Mouse (Mus musculus) stomach, embryonic 16.5 days (tissue): Measurements from ENCODE around the gene Fbxl7. TPM values are rescaled to one million over a fixed set of nuclear protein-coding genes. Genes with fewer than 3 reads are reported as not detected.

Source experiments
- ATAC-seq: fragments of 200-750 bp; cut with Nextera tagmentation; 2 replicates; pipeline ENCODE4 v1.8.0; 2017; ENCODE audit warnings: moderate number of reproducible peaks, moderate TSS enrichment; ENCODE audit not compliant: insufficient read depth, low FRiP score
- H3K27ac ChIP-seq: fragments of 300-500 bp; sonication (generic); 2 replicates; pipeline ENCODE4 v1.5.1; 2014; ENCODE audit warnings: low read length
- H3K27me3 ChIP-seq: fragments of 300-500 bp; sonication (generic); 2 replicates; pipeline ENCODE4 v1.6.1; 2014; ENCODE audit warnings: low read length, control low read depth, mixed read lengths; ENCODE audit not compliant: control insufficient read depth, insufficient read depth
- H3K36me3 ChIP-seq: fragments of 300-500 bp; sonication (generic); 2 replicates; pipeline ENCODE4 v1.6.1; 2014; ENCODE audit warnings: low read length; ENCODE audit not compliant: control insufficient read depth, insufficient read depth
- H3K4me1 ChIP-seq: fragments of 300-500 bp; sonication (generic); 2 replicates; pipeline ENCODE4 v1.6.1; 2014; ENCODE audit warnings: low read length, control low read depth, mixed read lengths; ENCODE audit not compliant: control insufficient read depth, insufficient read depth
- H3K4me2 ChIP-seq: fragments of 300-500 bp; sonication (generic); 2 replicates; pipeline ENCODE4 v1.6.1; 2014; ENCODE audit warnings: low read depth, low read length, mixed read lengths
- H3K4me3 ChIP-seq: fragments of 300-500 bp; sonication (generic); replicated peaks from 2 replicates; pipeline ENCODE4 v1.5.1; 2014; ENCODE audit warnings: mild to moderate bottlenecking, low read length
- H3K9ac ChIP-seq: fragments of 300-500 bp; sonication (generic); 2 replicates; pipeline ENCODE4 v1.6.1; 2014; ENCODE audit warnings: low read length
- H3K9me3 ChIP-seq: fragments of 300-500 bp; sonication (generic); replicated peaks from 2 replicates; pipeline ENCODE4 v1.6.1; 2016; ENCODE audit warnings: low read length, control low read depth; ENCODE audit not compliant: control insufficient read depth
- WGBS: fragments of 180-500 bp; shearing (Covaris S2); extraction: QIAGEN DNeasy Blood & Tissue Kit; methylation state at CpG from one replicate; pipeline ENCODE4 v1.1.7; 2014; 5-methylcytosine and 5-hydroxymethylcytosine counted together
- polyA plus RNA-seq: library from polyadenylated mRNA; unstranded; fragments of >200 nt; fragmentation: Nextera tagmentation; extraction: Ambion mirVana; gene quantifications from 2 replicates; pipeline ENCODE4 v1.2.1, GENCODE M21; 2015

The Fbxl7 gene
- polyA plus RNA-seq, 1 experiment from 2014 or later: 13.2 TPM

DNA sequence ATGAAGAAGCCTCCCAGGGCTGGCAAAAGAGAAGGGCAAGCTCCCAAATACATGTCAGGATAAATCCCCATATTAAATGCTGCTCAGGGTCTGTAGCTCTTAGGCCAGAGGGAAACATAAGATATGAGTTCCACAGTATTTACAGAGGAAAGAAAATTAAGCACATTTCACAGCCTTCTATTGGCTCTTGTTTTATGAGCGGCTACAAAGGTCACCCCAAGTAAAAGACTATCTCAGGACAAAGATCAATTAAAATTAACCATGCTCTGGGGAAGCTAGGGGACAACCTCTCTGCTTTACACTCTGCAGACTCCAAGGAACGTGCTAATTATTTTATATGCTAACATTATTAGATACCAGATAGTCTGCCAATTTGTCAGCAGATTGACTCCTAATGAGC is 9.4 kb downstream of the Fbxl7 start:
- Histone ChIP-seq H3K9ac (no peak overlapping the region), H3K4me3 (no peak overlapping the region), H3K36me3 (no peaks in the 10 kb centered on the region), H3K9me3 (no peaks in the 10 kb centered on the region), H3K27ac (no peak overlapping the region), H3K4me1 (0 out of 2 replicates have a peak, but pooled peaks cover 6% of the 10 kb centered on the region), H3K27me3 (no peaks in the 10 kb centered on the region), H3K4me2 (no peak overlapping the region)
- 67% methylated on average over 2 of the region's 2 CpGs for WGBS
- ATAC-seq: no peak

- no peaks in the 10 kb centered on the region for H3K27me3 ChIP-seq
- H3K4me1 ChIP-seq: peaks cover 8% of the 10 kb centered on the region; the same call in 1 of the 2 replicates
- no peak overlapping the region for H3K4me3 ChIP-seq
- H3K4me2 ChIP-seq: no peak overlapping the region
- H3K27ac ChIP-seq: no peak overlapping the region
- no peak overlapping the region for H3K9ac ChIP-seq
- WGBS: 87% methylated on average over 8 of the region's 8 CpGs
- no peak for ATAC-seq
- no peaks in the 10 kb centered on the region for H3K36me3 ChIP-seq
- no peaks in the 10 kb centered on the region for H3K9me3 ChIP-seq
Observed at GRCm38 (mm10) chr15:26880212-26880956, 15.0 kb downstream of the Fbxl7 start.

DNA sequence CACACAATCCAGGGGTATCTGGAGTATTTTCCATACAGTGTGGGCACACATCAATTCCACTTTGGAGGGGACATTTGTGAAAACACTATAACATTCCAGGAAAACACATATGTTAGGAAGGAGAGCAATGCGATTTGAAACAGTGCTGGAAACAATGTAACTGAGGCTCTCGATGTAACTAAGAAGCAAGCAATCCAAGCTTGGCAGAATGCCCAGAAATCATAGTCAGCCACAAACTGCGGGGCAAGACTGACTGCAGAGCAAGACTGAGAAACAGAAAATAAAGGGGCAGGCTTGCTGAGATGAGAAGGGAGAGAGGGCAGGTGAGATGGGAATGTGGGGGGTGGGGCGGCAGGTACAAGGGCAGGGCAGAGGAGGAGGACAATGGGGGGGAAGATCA is 19.7 kb downstream of the Fbxl7 start:
- 16% methylated on average over 4 of the region's 4 CpGs for WGBS
- H3K4me1 ChIP-seq: peaks cover 8% of the 10 kb centered on the region; the same call in 1 of the 2 replicates
- peak; percentile 72; the same call in 1 of the 2 replicates for ATAC-seq
- H3K4me3 ChIP-seq: no peak overlapping the region
- no peaks in the 10 kb centered on the region for H3K36me3 ChIP-seq
- H3K4me2 ChIP-seq: no peak overlapping the region
- H3K9me3 ChIP-seq: no peaks in the 10 kb centered on the region
- no peaks in the 10 kb centered on the region for H3K27me3 ChIP-seq
- H3K27ac ChIP-seq: no peak overlapping the region
- H3K9ac ChIP-seq: no peak overlapping the region

- Histone ChIP-seq H3K4me2 (no peak overlapping the region), H3K36me3 (no peaks in the 10 kb centered on the region), H3K4me1 (peaks cover 24% of the 10 kb centered on the region; the same call in 1 of the 2 replicates), H3K9me3 (no peaks in the 10 kb centered on the region), H3K4me3 (no peak overlapping the region), H3K27ac (no peak overlapping the region), H3K27me3 (no peaks in the 10 kb centered on the region), H3K9ac (no peak overlapping the region)
- no peak for ATAC-seq
- 86% methylated on average over 1 of the region's 1 CpGs for WGBS
Observed at GRCm38 (mm10) chr15:26872234-26872633, 23.1 kb downstream of the Fbxl7 start.

DNA sequence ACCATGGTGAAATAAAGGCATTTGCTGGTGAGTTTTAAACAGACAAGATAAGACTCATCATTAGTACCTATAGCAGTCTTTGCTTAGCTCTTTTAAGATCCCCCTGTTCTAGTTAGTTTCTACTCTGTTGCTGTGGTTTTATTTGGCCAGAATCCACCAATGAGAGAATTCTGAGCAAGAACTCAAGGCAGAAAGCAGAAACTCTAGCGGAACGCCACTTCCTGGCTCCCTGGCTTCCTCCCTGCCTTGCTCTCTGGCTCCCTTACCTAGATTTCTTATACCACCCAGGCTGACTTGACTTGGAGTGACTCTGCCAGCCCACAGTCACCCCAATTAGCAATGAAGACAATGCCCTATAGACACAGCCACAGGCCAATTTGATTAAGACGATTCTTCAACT is 26.2 kb downstream of the Fbxl7 start:
- Histone ChIP-seq H3K27me3 (no peaks in the 10 kb centered on the region), H3K36me3 (no peaks in the 10 kb centered on the region), H3K4me3 (no peak overlapping the region), H3K4me1 (peaks cover 17% of the 10 kb centered on the region; the same call in 1 of the 2 replicates), H3K9me3 (no peaks in the 10 kb centered on the region), H3K27ac (no peak overlapping the region), H3K4me2 (no peak overlapping the region), H3K9ac (no peak overlapping the region)
- WGBS: 75% methylated on average over 3 of the region's 3 CpGs
- no peak for ATAC-seq

- Histone ChIP-seq H3K4me2 (no peak overlapping the region), H3K27ac (no peak overlapping the region; the same call in 1 of the 2 replicates), H3K9me3 (no peaks in the 10 kb centered on the region), H3K4me1 (peaks cover 17% of the 10 kb centered on the region; the same call in 1 of the 2 replicates), H3K4me3 (no peak overlapping the region), H3K9ac (no peak overlapping the region), H3K36me3 (no peaks in the 10 kb centered on the region), H3K27me3 (no peaks in the 10 kb centered on the region)
- WGBS: 57% methylated on average over 5 of the region's 5 CpGs
- no peak for ATAC-seq
Observed at GRCm38 (mm10) chr15:26867521-26867920, 27.9 kb downstream of the Fbxl7 start.

- no peaks in the 10 kb centered on the region for H3K36me3 ChIP-seq
- H3K27me3 ChIP-seq: no peaks in the 10 kb centered on the region
- no peak overlapping the region for H3K4me2 ChIP-seq
- H3K9me3 ChIP-seq: no peaks in the 10 kb centered on the region
- no peak overlapping the region for H3K9ac ChIP-seq
- ATAC-seq: no peak
- WGBS: 69% methylated on average over 2 of the region's 2 CpGs
- no peaks in the 10 kb centered on the region for H3K4me1 ChIP-seq
- no peak overlapping the region for H3K27ac ChIP-seq
- H3K4me3 ChIP-seq: no peak overlapping the region
Observed at GRCm38 (mm10) chr15:26862173-26862572, 33.2 kb downstream of the Fbxl7 start.

GRCm38 (mm10) chr15:26849626-26850025 is 45.8 kb downstream of the Fbxl7 start:
- Histone ChIP-seq H3K9ac (no peak overlapping the region), H3K4me1 (no peaks in the 10 kb centered on the region), H3K4me3 (no peak overlapping the region), H3K27ac (no peak overlapping the region), H3K36me3 (no peaks in the 10 kb centered on the region), H3K27me3 (no peaks in the 10 kb centered on the region), H3K4me2 (no peak overlapping the region), H3K9me3 (no peaks in the 10 kb centered on the region)
- no peak for ATAC-seq
- 27% methylated on average over 1 of the region's 1 CpGs for WGBS

DNA sequence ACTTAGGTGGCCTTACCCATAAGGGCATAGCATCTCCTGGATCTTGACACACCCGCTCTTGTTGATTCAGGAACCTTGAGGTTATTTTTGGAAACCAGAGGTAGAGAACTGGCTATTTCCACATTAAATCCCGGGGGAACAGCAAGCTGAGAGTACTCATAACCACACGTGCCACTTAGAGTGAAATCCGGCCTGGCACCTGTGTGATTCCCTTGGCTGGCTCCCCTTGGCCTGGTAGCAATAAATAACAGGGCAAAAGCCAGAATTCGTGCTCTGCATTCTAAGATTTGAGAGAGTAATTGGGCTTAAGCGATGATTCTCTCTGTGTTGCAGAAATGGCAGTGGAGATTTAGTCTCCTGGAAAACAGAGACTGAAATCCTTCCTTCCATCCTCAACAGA is 53.2 kb downstream of the Fbxl7 start:
- H3K4me2 ChIP-seq: no peak overlapping the region
- WGBS: 83% methylated on average over 6 of the region's 6 CpGs
- H3K9me3 ChIP-seq: no peaks in the 10 kb centered on the region
- no peaks in the 10 kb centered on the region for H3K27me3 ChIP-seq
- H3K27ac ChIP-seq: no peak overlapping the region
- no peak overlapping the region for H3K4me3 ChIP-seq
- ATAC-seq: no peak
- H3K9ac ChIP-seq: no peak overlapping the region
- H3K36me3 ChIP-seq: no peaks in the 10 kb centered on the region
- no peaks in the 10 kb centered on the region for H3K4me1 ChIP-seq
